8 mouse cellular contexts compared by ENCODE assay signal in the genomic region with DNA sequence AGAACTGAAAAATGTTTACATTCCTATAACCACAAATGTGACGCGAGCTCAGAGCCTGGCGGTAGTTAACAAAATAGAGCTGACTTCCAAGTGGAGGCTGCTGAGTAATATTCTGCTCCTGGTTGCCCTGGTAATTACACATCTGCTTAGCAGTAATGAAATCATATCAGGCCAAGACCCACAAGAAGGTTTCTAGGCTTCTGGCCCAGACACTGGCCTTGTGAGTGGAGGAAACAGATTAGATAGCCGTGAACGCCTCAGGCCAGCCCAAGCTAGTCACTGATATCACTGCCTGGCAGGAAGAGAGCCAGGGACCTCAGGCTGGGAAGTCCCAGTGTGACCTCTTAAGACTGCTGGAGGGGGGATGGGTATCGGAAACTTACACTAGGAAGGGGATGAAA. TPM values are rescaled to one million over a fixed set of nuclear protein-coding genes. Genes with fewer than 3 reads are reported as not detected.
DNase-seq lines count a peak whose midpoint lies in the region; ATAC-seq lines count a peak whose summit lies in the region.

No protein-coding gene starts in this region.

- ATAC-seq in heart, embryonic 16.5 days (replicated peaks; ENCODE audit: extremely low read depth, insufficient read depth, low FRiP score), result peak; percentile 92
- peak; percentile 95 for ATAC-seq in megakaryocyte progenitor cell, adult 5-6 weeks (replicated peaks; ENCODE audit: poor library complexity)
- ATAC-seq in stomach, embryonic 16.5 days (ENCODE audit: insufficient read depth, low FRiP score), result peak; percentile 89
- no peak for ATAC-seq in activated CD4-positive, CD25-positive, alpha-beta regulatory T cell, adult 4 months

- peak overlapping the region; percentile 78 for H3K27ac ChIP-seq in embryonic facial prominence, embryonic 10.5 days (replicated peaks)
- peak overlapping the region; percentile 44 for H3K27ac ChIP-seq in heart, embryonic 16.5 days (ENCODE audit: low read length)
- H3K27ac ChIP-seq in stomach, embryonic 16.5 days (ENCODE audit: low read length), result peak overlapping the region; percentile 89

- WGBS in embryonic facial prominence, embryonic 10.5 days, result 22% methylated on average over 6 of the region's 6 CpGs
- WGBS in heart, embryonic 16.5 days, result 8% methylated on average over 6 of the region's 6 CpGs
- 7% methylated on average over 6 of the region's 6 CpGs for WGBS in stomach, embryonic 16.5 days

- peaks cover 27% of the 10 kb centered on the region for H3K4me1 ChIP-seq in embryonic facial prominence, embryonic 10.5 days
- peaks cover 18% of the 10 kb centered on the region for H3K4me1 ChIP-seq in heart, embryonic 16.5 days (ENCODE audit: control insufficient read depth, insufficient read depth, low read length)
- H3K4me1 ChIP-seq in stomach, embryonic 16.5 days (ENCODE audit: control insufficient read depth, insufficient read depth, low read length), result peaks cover 29% of the 10 kb centered on the region

- peak; percentile 49 to 51 for DNase-seq in adrenal gland, adult 18-20 months (ENCODE audit: low spot score in 2 of 2)
- DNase-seq in embryonic facial prominence, embryonic 10.5 days (ENCODE audit: low spot score), result peak; percentile 73
- peak; percentile 69 to 77 for DNase-seq in kidney, postnatal 36 days
- DNase-seq in frontal cortex, postnatal 14 days (ENCODE audit: low spot score in 2 of 2), result no peak

- no peaks in the 10 kb centered on the region for H3K36me3 ChIP-seq in embryonic facial prominence, embryonic 10.5 days (replicated peaks)
- no peaks in the 10 kb centered on the region for H3K36me3 ChIP-seq in heart, embryonic 16.5 days (ENCODE audit: control insufficient read depth, insufficient read depth)
- no peaks in the 10 kb centered on the region for H3K36me3 ChIP-seq in stomach, embryonic 16.5 days (ENCODE audit: control insufficient read depth, insufficient read depth, low read length)

- H3K4me3 ChIP-seq in embryonic facial prominence, embryonic 10.5 days, result 0 out of 2 replicates have a peak overlapping the region, but pooled peaks have one; percentile 1
- no peak overlapping the region for H3K4me3 ChIP-seq in heart, embryonic 16.5 days (ENCODE audit: low read length)
- H3K4me3 ChIP-seq in stomach, embryonic 16.5 days (replicated peaks; ENCODE audit: low read length), result no peak overlapping the region

- no peaks in the 10 kb centered on the region for H3K27me3 ChIP-seq in embryonic facial prominence, embryonic 10.5 days (replicated peaks; ENCODE audit: low read depth, poor library complexity, severe bottlenecking)
- no peaks in the 10 kb centered on the region for H3K27me3 ChIP-seq in heart, embryonic 16.5 days (ENCODE audit: control insufficient read depth, insufficient read depth, low read length)
- no peaks in the 10 kb centered on the region for H3K27me3 ChIP-seq in stomach, embryonic 16.5 days (ENCODE audit: control insufficient read depth, insufficient read depth, low read length)

- H3K9me3 ChIP-seq in embryonic facial prominence, embryonic 10.5 days, result no peaks in the 10 kb centered on the region
- no peaks in the 10 kb centered on the region for H3K9me3 ChIP-seq in heart, embryonic 16.5 days (replicated peaks; ENCODE audit: control insufficient read depth, low read length)
- H3K9me3 ChIP-seq in stomach, embryonic 16.5 days (replicated peaks; ENCODE audit: control insufficient read depth, low read length), result no peaks in the 10 kb centered on the region

- H3K4me2 ChIP-seq in heart, embryonic 16.5 days (ENCODE audit: low read depth, low read length), result peak overlapping the region; percentile 10; the same call in 1 of the 2 replicates
- peak overlapping the region; percentile 0; the same call in 1 of the 2 replicates for H3K4me2 ChIP-seq in stomach, embryonic 16.5 days (ENCODE audit: low read depth, low read length)

- no peak overlapping the region for H3K9ac ChIP-seq in heart, embryonic 16.5 days (ENCODE audit: low read length)
- H3K9ac ChIP-seq in stomach, embryonic 16.5 days (ENCODE audit: low read length), result peak overlapping the region; percentile 2; the same call in 1 of the 2 replicates

RNA-seq across cellular contexts. Expression of a gene that starts 27.6 kb away (rescaled TPM):
- total RNA-seq in adrenal gland, adult 18-20 months (2021), result 10 to 100 TPM; 33.0 to 41.0 TPM
- polyA plus RNA-seq in embryonic facial prominence, embryonic 10.5 days (2016; fragmentation: Nextera tagmentation; extraction: Ambion mirVana), result 103 and 106 TPM in 2 replicates
- 42.3 and 42.7 TPM in 2 replicates for polyA plus RNA-seq in heart, embryonic 16.5 days (2015; fragmentation: Nextera tagmentation; extraction: Ambion mirVana)
- 62.6 and 71.6 TPM in 2 replicates for total RNA-seq in megakaryocyte progenitor cell, adult 5-6 weeks (2015)
- 43.6 and 48.9 TPM in 2 replicates for total RNA-seq in megakaryocyte progenitor cell, adult 5-6 weeks (2017)
- 54.5 and 65.1 TPM in 2 replicates for polyA plus RNA-seq in stomach, embryonic 16.5 days (2015; fragmentation: Nextera tagmentation; extraction: Ambion mirVana)
- polyA plus RNA-seq in activated CD4-positive, CD25-positive, alpha-beta regulatory T cell, adult 4 months (2017; shearing (Covaris generic)), result 100 to 1,000 TPM in 1 of 2 experiments, 10 to 100 TPM in 1; 95.5 to 156 TPM

Comparison
In these comparisons a context has a peak if more than half of its experiments do, and no peak if none do; other contexts are left out.
1. DNase-seq: peak in adrenal gland, adult 18-20 months (2 of 2), embryonic facial prominence, embryonic 10.5 days (single experiment) and kidney, postnatal 36 days (2 of 2); none in frontal cortex, postnatal 14 days (0 of 2).
2. Peak in every context shown above with its lines, with median percentiles within 50 percentile points of each other: H3K27ac ChIP-seq.